Mouse (Mus musculus): ENCODE measurements around the gene Klhdc10.

- TF ChIP-seq TAL1 (conservative IDR thresholded peaks at IDR 0.05; ENCODE audit: low read depth, low read length) (no peak), CTCF (IDR thresholded peaks at IDR 0.05; ENCODE audit: low read depth, low read length) (no peak), POLR2AphosphoS5 (IDR thresholded peaks at IDR 0.05; ENCODE audit: insufficient replicate concordance, low read depth, low read length) (no peak), GATA1 (IDR thresholded peaks at IDR 0.05; ENCODE audit: borderline replicate concordance, low read length) (no peak), GATA2 (IDR thresholded peaks at IDR 0.05; ENCODE audit: borderline replicate concordance, low read depth, low read length) (no peak)
Observed at GRCm38 (mm10) chr6:30462822-30463221, 61.2 kb downstream of the Klhdc10 start.
